Mouse (Mus musculus) mesoderm, embryonic 11.5 days (tissue): ENCODE data around the gene Gm30083.

Experiments used
- DNase-seq: peaks from one replicate; pipeline ENCODE4 v3.0.0-alpha.2; 2012; ENCODE audit warnings: low read depth, low spot score

The Gm30083 gene

GRCm38 (mm10) chr14:33959341-33959740 is 55.6 kb downstream of the Gm30083 start:
- peak; percentile 57 for DNase-seq

- no peak for DNase-seq
Measured at GRCm38 (mm10) chr14:33958841-33959240, 56.1 kb downstream of the Gm30083 start.

GRCm38 (mm10) chr14:33958186-33958585 is 56.8 kb downstream of the Gm30083 start:
- DNase-seq, result no peak

GRCm38 (mm10) chr14:33956055-33956454 is 58.9 kb downstream of the Gm30083 start:
- no peak for DNase-seq

- no peak for DNase-seq
Measured at GRCm38 (mm10) chr14:33953761-33954160, 61.2 kb downstream of the Gm30083 start, which contains the start of gene Rbp3. Gene Rbp3 (plus strand): TSS chr14:33954003.

- no peak for DNase-seq
Measured at GRCm38 (mm10) chr14:33952233-33952981, 62.6 kb downstream of the Gm30083 start.

GRCm38 (mm10) chr14:33946125-33946524 is 68.9 kb downstream of the Gm30083 start:
- DNase-seq, result no peak

- DNase-seq, result no peak
Measured at GRCm38 (mm10) chr14:33942222-33942621, 72.8 kb downstream of the Gm30083 start.

GRCm38 (mm10) chr14:33940739-33941138 is 74.2 kb downstream of the Gm30083 start, which contains the start of gene Gdf2:
Gene Gdf2 (plus strand): TSS chr14:33941039.
- DNase-seq, result no peak

GRCm38 (mm10) chr14:33939117-33939516 is 75.9 kb downstream of the Gm30083 start:
- DNase-seq, result peak; percentile 62
